Mouse (Mus musculus) hindbrain, embryonic 12.5 days (tissue): ENCODE data around the gene Cabp7. TPM values are rescaled to one million over a fixed set of nuclear protein-coding genes. Genes with fewer than 3 reads are reported as not detected.

Experiments used
- ATAC-seq: fragments of 200-750 bp; cut with Nextera tagmentation; 2 replicates; pipeline ENCODE4 v1.8.0; 2017; ENCODE audit warnings: moderate TSS enrichment; ENCODE audit not compliant: low FRiP score
- H3K27ac ChIP-seq: fragments of 300-500 bp; sonication (generic); 2 replicates; pipeline ENCODE4 v1.5.1; 2016; ENCODE audit warnings: mild to moderate bottlenecking
- H3K27me3 ChIP-seq: fragments of 300-500 bp; sonication (generic); 2 replicates; pipeline ENCODE4 v1.6.1; 2016; ENCODE audit warnings: mild to moderate bottlenecking
- H3K36me3 ChIP-seq: fragments of 300-500 bp; sonication (generic); 2 replicates; pipeline ENCODE4 v1.6.1; 2016; ENCODE audit warnings: mild to moderate bottlenecking
- H3K4me1 ChIP-seq: fragments of 300-500 bp; sonication (generic); 2 replicates; pipeline ENCODE4 v1.6.1; 2016
- H3K4me2 ChIP-seq: fragments of 300-500 bp; sonication (generic); replicated peaks from 2 replicates; pipeline ENCODE4 v1.6.1; 2016; ENCODE audit warnings: mild to moderate bottlenecking
- H3K4me3 ChIP-seq: fragments of 300-500 bp; sonication (generic); 2 replicates; pipeline ENCODE4 v1.5.1; 2016; ENCODE audit warnings: mild to moderate bottlenecking
- H3K9ac ChIP-seq: fragments of 300-500 bp; sonication (generic); 2 replicates; pipeline ENCODE4 v1.6.1; 2016; ENCODE audit warnings: mild to moderate bottlenecking, moderate library complexity
- H3K9me3 ChIP-seq: fragments of 300-500 bp; sonication (generic); replicated peaks from 2 replicates; pipeline ENCODE4 v1.6.1; 2016; ENCODE audit warnings: mild to moderate bottlenecking
- WGBS: fragments of 180-500 bp; shearing (Covaris S2); methylation state at CpG from one replicate; pipeline ENCODE4 v1.1.7; 2016; 5-methylcytosine and 5-hydroxymethylcytosine counted together
- polyA plus RNA-seq: library from polyadenylated mRNA; unstranded; fragments of >200 nt; fragmentation: Nextera tagmentation; extraction: Ambion mirVana; gene quantifications from 2 replicates; pipeline ENCODE4 v1.2.1, GENCODE M21; 2016

Gene Cabp7
- polyA plus RNA-seq, 1 experiment from 2014 or later, result 1.7 TPM

GRCm38 (mm10) chr11:4745969-4746368 is 609 bp downstream of the Cabp7 start:
- Histone ChIP-seq H3K4me1 (peaks cover 31% of the 10 kb centered on the region), H3K4me2 (peak overlapping the region; percentile 99), H3K36me3 (no peaks in the 10 kb centered on the region), H3K9ac (peak overlapping the region; percentile 72), H3K27me3 (peaks cover 83% of the 10 kb centered on the region), H3K4me3 (peak overlapping the region; percentile 67), H3K9me3 (no peaks in the 10 kb centered on the region), H3K27ac (no peak overlapping the region)
- ATAC-seq, result no peak
- WGBS, result under 1% methylated on average over 32 of the region's 39 CpGs

DNA sequence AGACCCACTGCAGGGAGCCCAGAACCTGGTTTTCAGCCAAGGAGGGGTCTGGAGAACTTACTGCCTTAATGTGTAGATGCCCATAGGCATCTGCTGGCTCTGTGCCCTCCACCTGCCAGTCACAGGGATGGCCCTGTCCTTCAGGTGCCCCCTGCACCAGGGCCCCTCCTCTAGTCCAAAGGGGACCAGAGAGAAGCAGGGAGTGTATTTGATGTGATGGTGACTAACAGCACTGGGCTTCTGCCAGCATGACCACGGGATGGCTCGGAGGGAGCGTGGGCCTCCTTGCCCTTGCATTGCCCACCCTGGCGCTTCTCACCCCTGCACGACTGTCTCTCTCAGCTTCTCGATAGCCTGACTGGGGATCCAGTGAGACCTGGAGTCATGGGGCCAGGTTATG is 1.9 kb downstream of the Cabp7 start:
- Histone ChIP-seq H3K4me1 (peaks cover 31% of the 10 kb centered on the region), H3K4me2 (peak overlapping the region; percentile 99), H3K9ac (no peak overlapping the region), H3K27me3 (peaks cover 81% of the 10 kb centered on the region), H3K9me3 (no peaks in the 10 kb centered on the region), H3K27ac (no peak overlapping the region), H3K4me3 (0 out of 2 replicates have a peak overlapping the region, but pooled peaks have one; percentile 67), H3K36me3 (no peaks in the 10 kb centered on the region)
- ATAC-seq, result no peak
- 62% methylated on average over 6 of the region's 6 CpGs for WGBS

GRCm38 (mm10) chr11:4740785-4741184 is 5.8 kb downstream of the Cabp7 start:
- ATAC-seq, result no peak
- WGBS, result 64% methylated on average over 5 of the region's 5 CpGs

DNA sequence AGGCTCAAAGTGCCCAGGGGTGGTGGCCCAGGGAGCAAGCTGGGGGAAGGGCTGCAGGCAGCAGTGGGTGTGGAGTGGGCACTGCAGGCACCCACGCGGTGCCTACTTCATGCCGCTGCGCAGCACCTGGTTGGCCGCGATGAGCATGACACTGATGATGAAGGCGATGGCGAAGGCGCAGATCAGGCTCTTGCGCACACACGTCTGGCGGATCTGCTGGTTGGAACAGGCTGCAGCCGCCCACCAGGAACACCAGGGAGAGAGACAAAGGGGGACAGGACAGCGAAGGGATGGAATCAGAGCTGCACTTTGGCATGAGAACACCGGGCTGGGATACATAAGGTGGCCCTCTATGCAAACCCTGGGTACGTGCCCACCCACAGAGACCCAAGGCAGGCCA is 7.9 kb downstream of the Cabp7 start:
- H3K4me3 ChIP-seq, result no peak overlapping the region
- 91% methylated on average over 16 of the region's 16 CpGs for WGBS
- no peak for ATAC-seq
- no peaks in the 10 kb centered on the region for H3K9me3 ChIP-seq
- peaks cover 13% of the 10 kb centered on the region; the same call in 1 of the 2 replicates for H3K4me1 ChIP-seq
- no peaks in the 10 kb centered on the region for H3K36me3 ChIP-seq
- no peak overlapping the region for H3K9ac ChIP-seq
- no peak overlapping the region for H3K4me2 ChIP-seq
- no peak overlapping the region for H3K27ac ChIP-seq
- H3K27me3 ChIP-seq, result peaks cover 23% of the 10 kb centered on the region

More at GRCm38 (mm10) chr11:4740785-4741184, 5.8 kb downstream of the Cabp7 start:
- no peaks in the 10 kb centered on the region for H3K36me3 ChIP-seq
- no peaks in the 10 kb centered on the region for H3K9me3 ChIP-seq
- H3K4me3 ChIP-seq, result no peak overlapping the region
- peaks cover 44% of the 10 kb centered on the region for H3K27me3 ChIP-seq
- H3K4me1 ChIP-seq, result peaks cover 20% of the 10 kb centered on the region
- no peak overlapping the region for H3K4me2 ChIP-seq
- H3K9ac ChIP-seq, result no peak overlapping the region
- H3K27ac ChIP-seq, result no peak overlapping the region

GRCm38 (mm10) chr11:4737682-4738081 is 8.9 kb downstream of the Cabp7 start:
- Histone ChIP-seq H3K4me3 (no peak overlapping the region), H3K36me3 (no peaks in the 10 kb centered on the region), H3K4me2 (no peak overlapping the region), H3K9ac (no peak overlapping the region), H3K27ac (no peak overlapping the region), H3K4me1 (peaks cover 13% of the 10 kb centered on the region; the same call in 1 of the 2 replicates), H3K9me3 (no peaks in the 10 kb centered on the region), H3K27me3 (peaks cover 14% of the 10 kb centered on the region; the same call in 1 of the 2 replicates)
- no peak for ATAC-seq
- WGBS, result 85% methylated on average over 10 of the region's 10 CpGs

GRCm38 (mm10) chr11:4736355-4736754 is 10.2 kb downstream of the Cabp7 start:
- H3K27ac ChIP-seq, result no peak overlapping the region
- no peak overlapping the region for H3K4me2 ChIP-seq
- H3K4me3 ChIP-seq, result no peak overlapping the region
- H3K36me3 ChIP-seq, result no peaks in the 10 kb centered on the region
- H3K27me3 ChIP-seq, result peaks cover 6% of the 10 kb centered on the region; the same call in 1 of the 2 replicates
- no peaks in the 10 kb centered on the region for H3K9me3 ChIP-seq
- 46% methylated on average over 6 of the region's 6 CpGs for WGBS
- peaks cover 16% of the 10 kb centered on the region; the same call in 1 of the 2 replicates for H3K4me1 ChIP-seq
- no peak overlapping the region for H3K9ac ChIP-seq
- no peak for ATAC-seq

DNA sequence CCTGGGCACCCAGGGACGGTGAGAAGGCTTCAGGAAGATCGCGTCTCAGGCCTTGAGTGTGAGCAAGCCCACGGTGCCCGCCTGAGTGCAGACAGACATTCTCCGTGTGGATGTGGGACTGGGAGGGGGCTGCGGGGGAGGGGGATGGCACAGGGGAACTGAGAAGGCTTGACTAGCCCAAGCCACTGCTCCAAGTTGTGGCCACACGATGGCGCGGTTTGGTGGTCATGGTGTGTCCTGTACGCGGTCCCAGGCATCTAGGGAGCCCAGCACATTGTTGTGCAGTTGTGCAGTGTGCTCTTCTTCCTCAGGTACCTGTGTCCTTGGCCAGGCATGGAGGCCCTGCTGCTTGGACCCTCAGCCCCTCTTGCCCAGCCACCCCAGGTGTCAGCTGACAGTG is 12.4 kb downstream of the Cabp7 start:
- no peaks in the 10 kb centered on the region for H3K27me3 ChIP-seq
- H3K9ac ChIP-seq, result no peak overlapping the region
- H3K4me2 ChIP-seq, result no peak overlapping the region
- peaks cover 22% of the 10 kb centered on the region for H3K4me1 ChIP-seq
- H3K36me3 ChIP-seq, result 0 out of 2 replicates have a peak, but pooled peaks cover 3% of the 10 kb centered on the region
- H3K27ac ChIP-seq, result no peak overlapping the region
- peak; percentile 44; the same call in 1 of the 2 replicates for ATAC-seq
- H3K9me3 ChIP-seq, result no peaks in the 10 kb centered on the region
- H3K4me3 ChIP-seq, result no peak overlapping the region
- WGBS, result 39% methylated on average over 12 of the region's 12 CpGs

- H3K9ac ChIP-seq, result 0 out of 2 replicates have a peak overlapping the region, but pooled peaks have one; percentile 4
- H3K4me3 ChIP-seq, result no peak overlapping the region
- WGBS, result 56% methylated on average over 7 of the region's 7 CpGs
- no peak overlapping the region for H3K4me2 ChIP-seq
- H3K36me3 ChIP-seq, result 0 out of 2 replicates have a peak, but pooled peaks cover 3% of the 10 kb centered on the region
- ATAC-seq, result no peak
- no peaks in the 10 kb centered on the region for H3K9me3 ChIP-seq
- peaks cover 15% of the 10 kb centered on the region for H3K4me1 ChIP-seq
- H3K27me3 ChIP-seq, result no peaks in the 10 kb centered on the region
- no peak overlapping the region for H3K27ac ChIP-seq
Measured at GRCm38 (mm10) chr11:4731781-4732180, 14.8 kb downstream of the Cabp7 start.

GRCm38 (mm10) chr11:4730913-4731312 is 15.7 kb downstream of the Cabp7 start:
- Histone ChIP-seq H3K4me2 (no peak overlapping the region), H3K27ac (no peak overlapping the region), H3K36me3 (peaks cover 9% of the 10 kb centered on the region; the same call in 1 of the 2 replicates), H3K27me3 (no peaks in the 10 kb centered on the region), H3K9me3 (no peaks in the 10 kb centered on the region), H3K9ac (no peak overlapping the region), H3K4me1 (peaks cover 12% of the 10 kb centered on the region), H3K4me3 (no peak overlapping the region)
- no peak for ATAC-seq
- 85% methylated on average over 5 of the region's 5 CpGs for WGBS

GRCm38 (mm10) chr11:4730096-4730495 is 16.5 kb downstream of the Cabp7 start:
- Histone ChIP-seq H3K4me3 (no peak overlapping the region), H3K4me1 (peaks cover 9% of the 10 kb centered on the region; the same call in 1 of the 2 replicates), H3K27me3 (no peaks in the 10 kb centered on the region), H3K9me3 (no peaks in the 10 kb centered on the region), H3K4me2 (no peak overlapping the region), H3K36me3 (peaks cover 16% of the 10 kb centered on the region; the same call in 1 of the 2 replicates), H3K9ac (no peak overlapping the region), H3K27ac (no peak overlapping the region)
- WGBS, result 79% methylated on average over 6 of the region's 6 CpGs
- no peak for ATAC-seq

DNA sequence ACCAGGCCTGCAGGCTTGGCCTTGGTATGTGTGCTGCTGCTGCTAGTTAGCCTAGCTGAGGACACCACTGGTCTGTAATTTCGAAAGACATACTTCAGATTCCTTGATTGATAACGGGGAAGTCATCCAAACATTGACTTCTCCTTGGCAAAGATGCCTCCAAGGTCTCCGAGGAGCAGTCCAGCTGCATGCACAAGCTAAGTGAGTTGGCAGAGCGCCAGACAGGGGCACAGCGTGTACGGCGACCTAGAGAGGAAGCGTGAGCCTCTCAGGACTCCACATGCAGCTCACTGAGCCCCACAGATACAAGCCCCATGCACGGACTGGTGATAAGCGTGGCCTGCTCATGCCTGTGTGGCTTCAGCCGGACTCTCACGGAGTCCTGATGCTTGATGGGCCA is 17.0 kb downstream of the Cabp7 start:
- no peaks in the 10 kb centered on the region for H3K9me3 ChIP-seq
- no peak overlapping the region for H3K9ac ChIP-seq
- no peak overlapping the region for H3K27ac ChIP-seq
- peaks cover 19% of the 10 kb centered on the region; the same call in 1 of the 2 replicates for H3K36me3 ChIP-seq
- 67% methylated on average over 12 of the region's 12 CpGs for WGBS
- no peaks in the 10 kb centered on the region for H3K27me3 ChIP-seq
- ATAC-seq, result peak; percentile 35; the same call in 1 of the 2 replicates
- H3K4me2 ChIP-seq, result no peak overlapping the region
- H3K4me3 ChIP-seq, result no peak overlapping the region
- peaks cover 9% of the 10 kb centered on the region; the same call in 1 of the 2 replicates for H3K4me1 ChIP-seq

- Histone ChIP-seq H3K27ac (no peak overlapping the region), H3K4me3 (no peak overlapping the region), H3K9me3 (no peaks in the 10 kb centered on the region), H3K9ac (no peak overlapping the region), H3K27me3 (no peaks in the 10 kb centered on the region), H3K36me3 (peaks cover 36% of the 10 kb centered on the region), H3K4me2 (no peak overlapping the region), H3K4me1 (peaks cover 18% of the 10 kb centered on the region)
- ATAC-seq, result no peak
- WGBS, result 80% methylated on average over 8 of the region's 8 CpGs
Measured at GRCm38 (mm10) chr11:4721728-4722127, 24.9 kb downstream of the Cabp7 start.

GRCm38 (mm10) chr11:4720900-4721580 is 25.5 kb downstream of the Cabp7 start:
- H3K9me3 ChIP-seq, result no peaks in the 10 kb centered on the region
- H3K27me3 ChIP-seq, result no peaks in the 10 kb centered on the region
- peaks cover 31% of the 10 kb centered on the region for H3K36me3 ChIP-seq
- H3K4me3 ChIP-seq, result no peak overlapping the region
- peaks cover 18% of the 10 kb centered on the region for H3K4me1 ChIP-seq
- no peak overlapping the region for H3K9ac ChIP-seq
- ATAC-seq, result no peak
- H3K27ac ChIP-seq, result no peak overlapping the region
- WGBS, result 48% methylated on average over 7 of the region's 7 CpGs
- no peak overlapping the region for H3K4me2 ChIP-seq
